Mouse (Mus musculus) testis, adult 2 months (tissue): ENCODE measurements at regions not wholly inside any gene's neighbourhood (a gene's known extent, or its start where the extent isn't known, plus 50 kb on each side); places are given as distances from the start of the nearest gene placed in this dataset.

Experiments used
- CTCF ChIP-seq: fragments of 200-500 bp; IDR thresholded peaks from 2 replicates; pipeline ENCODE4 v1.5.1; 2012; ENCODE audit warnings: low read depth, mild to moderate bottlenecking, inconsistent platforms, low read length, moderate library complexity; ENCODE audit not compliant: control insufficient read depth, insufficient read depth, insufficient replicate concordance
- POLR2A ChIP-seq: fragments of 200-500 bp; IDR thresholded peaks from 2 replicates; pipeline ENCODE4 v1.6.1; 2012; ENCODE audit warnings: low read depth, mild to moderate bottlenecking, inconsistent platforms, low read length, moderate library complexity; ENCODE audit not compliant: control insufficient read depth

DNA sequence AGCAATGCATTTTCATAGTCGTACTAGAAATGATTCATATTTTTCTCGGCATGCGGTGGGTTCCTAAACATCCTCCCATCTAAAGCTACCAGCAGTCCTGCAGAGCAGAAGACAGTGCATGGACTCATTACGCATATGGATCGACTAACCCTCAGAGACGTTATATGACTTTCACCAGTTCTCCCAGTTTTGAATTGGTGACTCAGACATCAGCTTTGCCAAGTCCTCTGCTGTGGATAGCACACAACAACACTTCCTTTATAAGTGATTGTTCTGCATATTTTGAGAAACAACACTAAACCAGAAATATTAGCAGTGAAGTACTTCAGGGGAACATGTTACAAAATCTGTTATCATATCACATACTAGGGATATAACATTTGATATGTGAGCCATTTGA is 64.1 kb upstream of the Kitl start:
- no peak for TF ChIP-seq CTCF
- TF ChIP-seq POLR2A = no peak
